Mouse (Mus musculus) right cerebral cortex, adult 2 months (tissue): ENCODE measurements around the gene Nucks1.

Source experiments
- DNase-seq, 2 experiments: peaks; one replicate each; pipeline ENCODE4 v3.0.0; 2021 to 2022; ENCODE audit warnings: low spot score in 2 of 2

Nucks1 gene

GRCm38 (mm10) chr1:131965818-131966217 is 55.5 kb downstream of the Nucks1 start:
- no peak for DNase-seq

- no peak for DNase-seq
Measured at GRCm38 (mm10) chr1:131967336-131967735, 57.0 kb downstream of the Nucks1 start.

- DNase-seq = no peak
Measured at GRCm38 (mm10) chr1:131968556-131968955, 58.2 kb downstream of the Nucks1 start.

GRCm38 (mm10) chr1:131968983-131969382 is 58.6 kb downstream of the Nucks1 start:
- no peak for DNase-seq

GRCm38 (mm10) chr1:131969825-131970224 is 59.5 kb downstream of the Nucks1 start:
- DNase-seq = no peak

- DNase-seq = no peak
Measured at GRCm38 (mm10) chr1:131970322-131970660, 60.0 kb downstream of the Nucks1 start.

GRCm38 (mm10) chr1:131970661-131971520 is 60.6 kb downstream of the Nucks1 start:
- DNase-seq = no peak

GRCm38 (mm10) chr1:131971771-131972497 is 61.6 kb downstream of the Nucks1 start:
- DNase-seq = no peak

GRCm38 (mm10) chr1:131972498-131973334 is 62.4 kb downstream of the Nucks1 start:
- no peak for DNase-seq

GRCm38 (mm10) chr1:131973991-131974390 is 63.7 kb downstream of the Nucks1 start:
- DNase-seq = no peak

GRCm38 (mm10) chr1:131976886-131977285 is 66.6 kb downstream of the Nucks1 start:
- no peak for DNase-seq

GRCm38 (mm10) chr1:131980471-131980870 is 70.1 kb downstream of the Nucks1 start:
- DNase-seq = no peak

- peak; percentile 78 to 82 for DNase-seq
Measured at GRCm38 (mm10) chr1:131981378-131982013, 71.2 kb downstream of the Nucks1 start.

- peak; percentile 82 to 84 for DNase-seq
Measured at GRCm38 (mm10) chr1:131982907-131983306, 72.6 kb downstream of the Nucks1 start.

GRCm38 (mm10) chr1:131983806-131984205 is 73.5 kb downstream of the Nucks1 start:
- no peak for DNase-seq
